Mouse (Mus musculus): ENCODE measurements around the gene Gm20388. TPM values are rescaled to one million over a fixed set of nuclear protein-coding genes. Genes with fewer than 3 reads are reported as not detected.
A peak's percentile ranks its signal among the peaks of the same experiment; 100 is the strongest.

The Gm20388 gene
- total RNA-seq, 1 experiment: 27.0 TPM

DNA sequence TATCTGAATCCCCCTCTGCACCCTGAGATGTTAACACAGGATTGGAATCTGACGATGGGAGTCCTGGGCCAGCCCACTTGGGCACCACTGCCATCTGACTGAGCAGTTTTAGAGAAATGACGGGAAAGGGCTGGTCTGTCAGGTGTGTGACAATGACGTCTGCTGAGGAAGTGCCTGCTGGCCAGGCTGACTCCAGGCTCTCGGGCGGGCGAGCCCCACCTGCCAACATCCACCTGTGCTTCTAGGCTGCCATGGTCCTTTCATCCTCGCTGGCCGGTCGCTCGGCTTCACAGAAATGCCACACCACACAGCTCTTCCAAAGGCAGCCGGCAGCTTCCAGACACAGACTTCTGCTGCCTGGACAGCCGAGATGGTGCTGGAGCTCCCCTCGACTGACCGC, 1689.2 kb downstream of the Gm20388 start:
- no peak overlapping the region for H3K27ac ChIP-seq (ENCODE audit: insufficient read depth, low read depth, low read length, poor library complexity, severe bottlenecking)
- TF ChIP-seq ZNF384 (IDR thresholded peaks at IDR 0.05; ENCODE audit: low read depth, low read length) (no peak), MAFK (IDR thresholded peaks at IDR 0.05; ENCODE audit: insufficient read depth, low read depth, low read length) (no peak), HCFC1 (IDR thresholded peaks at IDR 0.05; ENCODE audit: borderline replicate concordance, insufficient read depth, low read length) (no peak), ZC3H11A (IDR thresholded peaks at IDR 0.05; ENCODE audit: borderline replicate concordance, low read depth, low read length) (no peak), CHD2 (IDR thresholded peaks at IDR 0.05; ENCODE audit: low read depth, low read length) (no peak)

DNA sequence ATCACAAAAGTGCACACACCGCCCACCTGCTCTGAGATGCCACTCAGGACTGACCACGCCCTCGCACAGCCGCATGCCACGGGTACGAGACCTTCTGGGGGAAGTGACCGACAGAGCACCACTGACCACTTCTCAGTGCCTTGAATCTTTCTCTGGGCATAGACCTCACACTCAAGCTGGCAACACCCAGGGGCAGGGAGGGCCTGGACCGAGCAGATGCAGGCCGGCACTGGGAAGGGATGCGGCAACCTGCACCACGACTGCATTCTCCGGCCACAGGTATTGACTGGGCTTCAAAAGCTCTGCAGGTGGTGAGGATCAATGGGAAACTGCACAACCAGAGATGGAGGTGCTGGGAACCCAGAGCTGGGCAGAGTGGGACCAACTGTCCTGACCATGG, 1691.8 kb downstream of the Gm20388 start:
- TF ChIP-seq MAFK (IDR thresholded peaks at IDR 0.05; ENCODE audit: insufficient read depth, low read depth, low read length): no peak
- TF ChIP-seq HCFC1 (IDR thresholded peaks at IDR 0.05; ENCODE audit: borderline replicate concordance, insufficient read depth, low read length): no peak
- no peak for TF ChIP-seq CHD2 (IDR thresholded peaks at IDR 0.05; ENCODE audit: low read depth, low read length)
- TF ChIP-seq ZNF384 (IDR thresholded peaks at IDR 0.05; ENCODE audit: low read depth, low read length): no peak
- TF ChIP-seq ZC3H11A (IDR thresholded peaks at IDR 0.05; ENCODE audit: borderline replicate concordance, low read depth, low read length): no peak
- H3K9ac ChIP-seq (ENCODE audit: insufficient read depth, low read depth, low read length, poor library complexity, severe bottlenecking): no peak overlapping the region
- peaks cover 25% of the 10 kb centered on the region; the same call in 1 of the 2 replicates for H3K36me3 ChIP-seq (ENCODE audit: control insufficient read depth, insufficient read depth, low read length, poor library complexity, severe bottlenecking)
- DNase-seq (ENCODE audit: low read depth, low spot score): no peak
- H3K27ac ChIP-seq (ENCODE audit: insufficient read depth, low read depth, low read length, poor library complexity, severe bottlenecking): no peak overlapping the region
- in situ Hi-C loops (cut with MboI; ENCODE audit: low sequenced_read_pairs in 2 of 2, unreplicated experiment in 2 of 2): no loop called here
- H3K4me3 ChIP-seq (ENCODE audit: insufficient read depth in 1 of 2, low read depth in 1 of 2, low read length in 2 of 2, poor library complexity in 1 of 2, severe bottlenecking in 1 of 2): no peak overlapping the region
- peaks cover 0 to 6% of the 10 kb centered on the region in 2 experiments; a peak in 1 of 4 replicates for H3K4me1 ChIP-seq (ENCODE audit: control insufficient read depth in 2 of 2, insufficient read depth in 2 of 2, low read length in 2 of 2, poor library complexity in 1 of 2)
- no peaks in the 10 kb centered on the region for H3K9me3 ChIP-seq (ENCODE audit: control insufficient read depth, insufficient read depth, low read depth, low read length)

More for the DNA sequence above, 1689.2 kb downstream of the Gm20388 start:
- no peak for DNase-seq (ENCODE audit: low read depth, low spot score)
- H3K4me1 ChIP-seq (ENCODE audit: control insufficient read depth in 2 of 2, insufficient read depth in 2 of 2, low read length in 2 of 2, poor library complexity in 1 of 2): peaks cover 0 to 3% of the 10 kb centered on the region in 2 experiments; a peak in 1 of 4 replicates
- in situ Hi-C loops (cut with MboI; ENCODE audit: low sequenced_read_pairs in 2 of 2, unreplicated experiment in 2 of 2): no loop called here
- H3K9ac ChIP-seq (ENCODE audit: insufficient read depth, low read depth, low read length, poor library complexity, severe bottlenecking): no peak overlapping the region
- no peak overlapping the region for H3K4me3 ChIP-seq (ENCODE audit: insufficient read depth in 1 of 2, low read depth in 1 of 2, low read length in 2 of 2, poor library complexity in 1 of 2, severe bottlenecking in 1 of 2)
- H3K9me3 ChIP-seq (ENCODE audit: control insufficient read depth, insufficient read depth, low read depth, low read length): no peaks in the 10 kb centered on the region
- H3K36me3 ChIP-seq (ENCODE audit: control insufficient read depth, insufficient read depth, low read length, poor library complexity, severe bottlenecking): peaks cover 33% of the 10 kb centered on the region; the same call in 1 of the 2 replicates

DNA sequence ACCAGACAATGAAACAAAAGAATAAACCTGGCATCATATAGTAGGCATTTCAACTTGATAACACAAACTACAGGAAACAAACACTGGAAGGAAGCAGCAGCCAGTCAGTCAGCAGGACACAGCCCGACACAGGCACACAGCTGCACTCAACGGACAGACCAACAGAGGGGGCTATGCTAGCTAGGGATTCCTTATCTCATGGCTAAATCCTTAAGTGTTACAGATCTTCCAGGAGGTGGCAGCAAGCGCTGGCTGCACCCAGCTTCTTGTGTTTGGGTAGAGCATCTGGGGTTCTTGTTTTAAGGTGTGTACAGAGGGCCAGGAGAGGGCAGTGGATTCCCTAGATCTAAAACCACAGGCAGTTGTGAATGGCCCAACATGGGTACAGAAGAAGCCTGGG, 1692.2 kb downstream of the Gm20388 start:
- H3K36me3 ChIP-seq (ENCODE audit: control insufficient read depth, insufficient read depth, low read length, poor library complexity, severe bottlenecking): peaks cover 21% of the 10 kb centered on the region; the same call in 1 of the 2 replicates
- H3K27ac ChIP-seq (ENCODE audit: insufficient read depth, low read depth, low read length, poor library complexity, severe bottlenecking): no peak overlapping the region
- in situ Hi-C loops (cut with MboI; ENCODE audit: low sequenced_read_pairs in 2 of 2, unreplicated experiment in 2 of 2): no loop called here
- peaks cover 0 to 6% of the 10 kb centered on the region in 2 experiments; a peak in 1 of 4 replicates for H3K4me1 ChIP-seq (ENCODE audit: control insufficient read depth in 2 of 2, insufficient read depth in 2 of 2, low read length in 2 of 2, poor library complexity in 1 of 2)
- H3K9ac ChIP-seq (ENCODE audit: insufficient read depth, low read depth, low read length, poor library complexity, severe bottlenecking): no peak overlapping the region
- TF ChIP-seq ZNF384 (IDR thresholded peaks at IDR 0.05; ENCODE audit: low read depth, low read length): no peak
- TF ChIP-seq CHD2 (IDR thresholded peaks at IDR 0.05; ENCODE audit: low read depth, low read length): no peak
- TF ChIP-seq ZC3H11A (IDR thresholded peaks at IDR 0.05; ENCODE audit: borderline replicate concordance, low read depth, low read length): no peak; the same call in 1 of the 2 replicates
- no peak for TF ChIP-seq HCFC1 (IDR thresholded peaks at IDR 0.05; ENCODE audit: borderline replicate concordance, insufficient read depth, low read length)
- TF ChIP-seq MAFK (IDR thresholded peaks at IDR 0.05; ENCODE audit: insufficient read depth, low read depth, low read length): no peak
- H3K4me3 ChIP-seq (ENCODE audit: insufficient read depth in 1 of 2, low read depth in 1 of 2, low read length in 2 of 2, poor library complexity in 1 of 2, severe bottlenecking in 1 of 2): no peak overlapping the region
- H3K9me3 ChIP-seq (ENCODE audit: control insufficient read depth, insufficient read depth, low read depth, low read length): no peaks in the 10 kb centered on the region
- DNase-seq (ENCODE audit: low read depth, low spot score): peak; percentile 76

DNA sequence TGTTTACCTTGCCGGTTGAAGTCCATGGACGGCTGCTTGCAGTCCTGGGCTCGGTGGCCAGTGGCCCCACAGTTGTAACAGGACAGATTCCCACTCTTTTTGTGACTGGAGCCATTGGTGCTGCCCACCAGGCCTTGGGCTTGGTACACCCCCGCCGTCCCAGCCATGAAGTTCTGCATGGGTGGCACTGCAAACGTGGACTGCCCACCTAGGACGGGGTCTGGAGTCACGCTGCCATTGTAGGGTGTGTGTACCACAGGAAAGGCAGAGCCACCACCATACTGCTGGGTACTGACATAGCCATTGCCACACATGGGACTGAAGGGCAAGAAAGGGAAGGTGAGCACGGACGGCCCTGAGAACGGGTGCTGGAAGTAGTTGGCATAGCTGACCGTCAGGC, 1693.2 kb downstream of the Gm20388 start:
- Histone ChIP-seq H3K36me3 (ENCODE audit: control insufficient read depth, insufficient read depth, low read length, poor library complexity, severe bottlenecking) (peaks cover 23% of the 10 kb centered on the region; the same call in 1 of the 2 replicates), H3K9ac (ENCODE audit: insufficient read depth, low read depth, low read length, poor library complexity, severe bottlenecking) (no peak overlapping the region), H3K27ac (ENCODE audit: insufficient read depth, low read depth, low read length, poor library complexity, severe bottlenecking) (no peak overlapping the region), H3K4me3 (ENCODE audit: insufficient read depth in 1 of 2, low read depth in 1 of 2, low read length in 2 of 2, poor library complexity in 1 of 2, severe bottlenecking in 1 of 2) (peak overlapping the region in 1 of 2 experiments; percentile 6; a peak in 2 of 4 replicates), H3K4me1 (ENCODE audit: control insufficient read depth in 2 of 2, insufficient read depth in 2 of 2, low read length in 2 of 2, poor library complexity in 1 of 2) (peaks cover 0 to 6% of the 10 kb centered on the region in 2 experiments; a peak in 1 of 4 replicates), H3K9me3 (ENCODE audit: control insufficient read depth, insufficient read depth, low read depth, low read length) (no peaks in the 10 kb centered on the region)
- DNase-seq (ENCODE audit: low read depth, low spot score): no peak
- in situ Hi-C loops (cut with MboI; ENCODE audit: low sequenced_read_pairs in 2 of 2, unreplicated experiment in 2 of 2): no loop called here
- TF ChIP-seq MAFK (IDR thresholded peaks at IDR 0.05; ENCODE audit: insufficient read depth, low read depth, low read length) (no peak), ZNF384 (IDR thresholded peaks at IDR 0.05; ENCODE audit: low read depth, low read length) (no peak), HCFC1 (IDR thresholded peaks at IDR 0.05; ENCODE audit: borderline replicate concordance, insufficient read depth, low read length) (no peak), ZC3H11A (IDR thresholded peaks at IDR 0.05; ENCODE audit: borderline replicate concordance, low read depth, low read length) (no peak), CHD2 (IDR thresholded peaks at IDR 0.05; ENCODE audit: low read depth, low read length) (no peak)
